Mouse (Mus musculus): ENCODE measurements around the gene Tyrobp. TPM values are rescaled to one million over a fixed set of nuclear protein-coding genes. Genes with fewer than 3 reads are reported as not detected.

Tyrobp gene
- total RNA-seq (2021), result 1 to 10 TPM; 5.8 to 6.5 TPM
- long read RNA-seq, experiment 1, partial matches to known transcripts, result 0 of 5 reads
- long read RNA-seq, experiment 1, other reads (novel, unspliced or antisense), result 1 of 5 reads
- long read RNA-seq, experiment 2, partial matches to known transcripts, result 0 of 4 reads
- long read RNA-seq, experiment 2, other reads (novel, unspliced or antisense), result 0 of 4 reads

GRCm38 (mm10) chr7:30413596-30413995 lies at the start of gene Tyrobp:
Tyrobp (plus strand) TSS chr7:30413760.
- no peak for DNase-seq

- no peak for DNase-seq
These were observed 46.1 kb upstream of the Tyrobp start for GRCm38 (mm10) chr7:30367466-30367865.

GRCm38 (mm10) chr7:30373501-30373962 lies 40.0 kb upstream of the Tyrobp start:
- peak; percentile 91 for DNase-seq

- DNase-seq, result no peak
These were observed 33.5 kb upstream of the Tyrobp start for GRCm38 (mm10) chr7:30380061-30380460.

GRCm38 (mm10) chr7:30384106-30384505 lies 29.5 kb upstream of the Tyrobp start:
- DNase-seq, result no peak

GRCm38 (mm10) chr7:30392746-30393520 lies 20.6 kb upstream of the Tyrobp start:
- DNase-seq, result no peak

- DNase-seq, result no peak
These were observed 19.9 kb upstream of the Tyrobp start for GRCm38 (mm10) chr7:30393631-30394030.

GRCm38 (mm10) chr7:30394379-30394778 lies 19.2 kb upstream of the Tyrobp start:
- peak; percentile 32 for DNase-seq

- DNase-seq, result no peak
These were observed 18.7 kb upstream of the Tyrobp start for GRCm38 (mm10) chr7:30394871-30395270.

- no peak for DNase-seq
These were observed 13.9 kb upstream of the Tyrobp start for GRCm38 (mm10) chr7:30399671-30400070.

- no peak for DNase-seq
These were observed 11.2 kb upstream of the Tyrobp start for GRCm38 (mm10) chr7:30402343-30402742.

GRCm38 (mm10) chr7:30408639-30409038 lies 4.9 kb upstream of the Tyrobp start:
- DNase-seq, result no peak

GRCm38 (mm10) chr7:30409789-30410188 lies 3.8 kb upstream of the Tyrobp start:
- no peak for DNase-seq

GRCm38 (mm10) chr7:30411023-30411422 lies 2.5 kb upstream of the Tyrobp start:
- DNase-seq, result no peak

GRCm38 (mm10) chr7:30412735-30413147 lies 819 bp upstream of the Tyrobp start:
- no peak for DNase-seq

GRCm38 (mm10) chr7:30417856-30418255 lies 4.3 kb downstream of the Tyrobp start:
- DNase-seq, result no peak

- DNase-seq, result no peak
These were observed 6.3 kb downstream of the Tyrobp start, which contains the start of gene Hcst for GRCm38 (mm10) chr7:30419561-30420499. Hcst (minus strand) TSS chr7:30419854.

GRCm38 (mm10) chr7:30420673-30421072 lies 7.1 kb downstream of the Tyrobp start:
- no peak for DNase-seq

GRCm38 (mm10) chr7:30421175-30421889 lies 7.8 kb downstream of the Tyrobp start, which contains the start of gene Nfkbid:
Nfkbid (plus strand) TSS chr7:30421732.
- DNase-seq, result peak; percentile 50

- peak; percentile 71 for DNase-seq
These were observed 8.4 kb downstream of the Tyrobp start for GRCm38 (mm10) chr7:30421890-30422435.

- no peak for DNase-seq
These were observed 9.0 kb downstream of the Tyrobp start for GRCm38 (mm10) chr7:30422560-30422959.
